ENCODE assay signal across 11 mouse cellular contexts in genomic region chr10:70532249-70532648, GRCm38 (mm10).
DNase-seq lines count a peak whose midpoint lies in the region.
"Had no signal": no experiment of that assay in that cellular context is flagged by ENCODE, and none has a peak within 500 bp of the region (broad histone marks: within the 10 kb centered on the region; RNA-seq: fewer than 3 reads in every experiment).

No protein-coding gene starts in this region.

- peak; percentile 59 for DNase-seq in layer of hippocampus, adult 11-12 months (ENCODE audit: low spot score)
- DNase-seq in layer of hippocampus, adult 9-10 months (ENCODE audit: low spot score) = no peak
- peak; percentile 49 for DNase-seq in Muller cell, postnatal 12 days (ENCODE audit: inconsistent ontology term)
- peak; percentile 63 for DNase-seq in brain, embryonic 18.5 days (ENCODE audit: low read depth, low spot score)
- peak; percentile 60 to 70 for DNase-seq in cerebellum, postnatal 36 days
- DNase-seq in B cell, adult 2 months = no peak
- no peak for DNase-seq in natural killer cell, adult 2 months (ENCODE audit: low spot score in 2 of 2)
- no peak for DNase-seq in c-Kit-positive CD71-positive TER-119-positive erythroid progenitor cells, embryonic 14.5 days (ENCODE audit: low spot score)
- DNase-seq: adrenal gland, adult 8-10 months; gastrocnemius, postnatal 10 days; kidney, postnatal 14 days had no signal

Comparison
In these comparisons a context has a peak if more than half of its experiments do, and no peak if none do; other contexts are left out.
1. DNase-seq: peak in layer of hippocampus, adult 11-12 months (single experiment), Muller cell, postnatal 12 days (single experiment), brain, embryonic 18.5 days (single experiment) and cerebellum, postnatal 36 days (2 of 2); none in layer of hippocampus, adult 9-10 months (single experiment), B cell, adult 2 months (0 of 2), natural killer cell, adult 2 months (0 of 2) and c-Kit-positive CD71-positive TER-119-positive erythroid progenitor cells, embryonic 14.5 days (single experiment).